Mouse (Mus musculus) intestine, postnatal 0 days (tissue): ENCODE data around the gene Mrpl14. TPM values are rescaled to one million over a fixed set of nuclear protein-coding genes. Genes with fewer than 3 reads are reported as not detected.
A peak's percentile ranks its signal among the peaks of the same experiment; 100 is the strongest.

Experiments used
- ATAC-seq: fragments of 200-750 bp; cut with Nextera tagmentation; 2 replicates; pipeline ENCODE4 v1.8.0; 2017; ENCODE audit warnings: mild to moderate bottlenecking, moderate TSS enrichment, moderate library complexity
- H3K27ac ChIP-seq: fragments of 300-500 bp; sonication (generic); 2 replicates; pipeline ENCODE4 v1.5.1; 2014; ENCODE audit warnings: mild to moderate bottlenecking, low read depth, low read length, moderate library complexity
- H3K27me3 ChIP-seq: fragments of 300-500 bp; sonication (generic); replicated peaks from 2 replicates; pipeline ENCODE4 v1.6.1; 2014; ENCODE audit warnings: low read length, mixed read lengths; ENCODE audit not compliant: control insufficient read depth, insufficient read depth
- H3K36me3 ChIP-seq: fragments of 300-500 bp; sonication (generic); 2 replicates; pipeline ENCODE4 v1.6.1; 2014; ENCODE audit warnings: mild to moderate bottlenecking, moderate library complexity; ENCODE audit not compliant: control insufficient read depth, insufficient read depth
- H3K4me1 ChIP-seq: fragments of 300-500 bp; sonication (generic); replicated peaks from 2 replicates; pipeline ENCODE4 v1.6.1; 2014; ENCODE audit warnings: antibody characterized with exemption, low read length, mixed read lengths; ENCODE audit not compliant: control insufficient read depth, insufficient read depth
- H3K4me2 ChIP-seq: fragments of 300-500 bp; sonication (generic); replicated peaks from 2 replicates; pipeline ENCODE4 v1.6.1; 2014; ENCODE audit warnings: low read depth, mild to moderate bottlenecking, moderate library complexity
- H3K4me3 ChIP-seq: fragments of 300-500 bp; sonication (generic); 2 replicates; pipeline ENCODE4 v1.5.1; 2014; ENCODE audit warnings: low read depth, low read length
- H3K9ac ChIP-seq: fragments of 300-500 bp; sonication (generic); 2 replicates; pipeline ENCODE4 v1.6.1; 2014; ENCODE audit warnings: mild to moderate bottlenecking, low read depth, low read length
- H3K9me3 ChIP-seq: fragments of 300-500 bp; sonication (generic); 2 replicates; pipeline ENCODE4 v1.6.1; 2016; ENCODE audit warnings: mixed run types; ENCODE audit not compliant: control insufficient read depth
- CTCF ChIP-seq: sonication (generic); IDR thresholded peaks from 2 replicates; pipeline ENCODE4 v1.5.1; 2016; ENCODE audit warnings: low read depth, mild to moderate bottlenecking, control low read depth, antibody characterized with exemption, moderate library complexity
- WGBS: fragments of 180-500 bp; shearing (Covaris S2); extraction: QIAGEN DNeasy Blood & Tissue Kit; methylation state at CpG from one replicate; pipeline ENCODE4 v1.1.7; 2014; 5-methylcytosine and 5-hydroxymethylcytosine counted together
- polyA plus RNA-seq: library from polyadenylated mRNA; unstranded; fragments of >200 nt; fragmentation: Nextera tagmentation; extraction: Ambion mirVana; gene quantifications from 2 replicates; pipeline ENCODE4 v1.2.1, GENCODE M21; 2015

Mrpl14 gene
- polyA plus RNA-seq, 1 experiment from 2014 or later, result 127 TPM

DNA sequence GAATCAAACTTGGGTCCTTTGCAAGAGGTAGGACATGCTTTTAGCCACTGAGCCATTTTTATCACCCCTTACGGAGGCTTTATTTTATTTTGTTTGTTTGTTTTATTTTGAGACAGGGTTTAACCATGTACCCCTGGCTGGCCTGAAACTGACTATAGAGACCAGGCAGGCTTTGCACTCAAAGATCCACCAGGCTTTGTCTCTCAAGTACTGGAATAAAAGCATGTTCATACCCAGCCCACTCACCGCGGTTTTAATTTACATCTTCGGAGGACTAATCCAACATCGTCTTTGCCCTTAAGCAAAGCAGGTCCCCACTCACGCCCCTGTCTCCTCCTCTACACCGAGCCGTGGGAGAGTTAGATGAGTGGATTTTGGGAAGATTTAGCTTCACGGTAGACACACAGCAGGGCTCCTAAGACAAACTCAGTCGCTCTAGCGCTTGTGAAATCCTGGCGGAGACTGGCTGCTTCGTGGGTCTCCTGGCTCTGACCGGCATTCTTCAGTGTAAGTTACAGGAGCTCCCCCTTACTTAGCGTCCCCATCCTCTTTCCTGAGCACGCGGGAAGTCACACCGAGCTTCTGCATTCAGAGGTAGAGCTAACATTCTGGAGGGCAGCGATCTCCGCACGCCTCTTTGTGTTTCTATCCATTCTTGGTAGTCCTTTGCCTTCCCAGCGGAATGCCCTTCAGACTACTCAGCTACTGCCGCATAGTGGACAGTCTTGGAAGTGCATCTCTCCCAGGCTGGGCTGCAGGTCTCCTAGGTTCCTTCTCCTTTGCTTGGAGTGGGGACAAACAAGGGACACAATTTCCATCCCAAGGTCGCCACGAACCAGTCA, 37.8 kb downstream of the Mrpl14 start:
- H3K9ac ChIP-seq, result peak overlapping the region; percentile 41
- no peaks in the 10 kb centered on the region for H3K9me3 ChIP-seq
- WGBS, result 4% methylated on average over 25 of the region's 25 CpGs
- peaks cover 2% of the 10 kb centered on the region for H3K4me1 ChIP-seq
- H3K27me3 ChIP-seq, result no peaks in the 10 kb centered on the region
- H3K36me3 ChIP-seq, result no peaks in the 10 kb centered on the region
- peak; percentile 99 for TF ChIP-seq CTCF
- no peak for ATAC-seq
- no peak overlapping the region for H3K27ac ChIP-seq
- H3K4me2 ChIP-seq, result peak overlapping the region; percentile 77
- peak overlapping the region; percentile 40 for H3K4me3 ChIP-seq

DNA sequence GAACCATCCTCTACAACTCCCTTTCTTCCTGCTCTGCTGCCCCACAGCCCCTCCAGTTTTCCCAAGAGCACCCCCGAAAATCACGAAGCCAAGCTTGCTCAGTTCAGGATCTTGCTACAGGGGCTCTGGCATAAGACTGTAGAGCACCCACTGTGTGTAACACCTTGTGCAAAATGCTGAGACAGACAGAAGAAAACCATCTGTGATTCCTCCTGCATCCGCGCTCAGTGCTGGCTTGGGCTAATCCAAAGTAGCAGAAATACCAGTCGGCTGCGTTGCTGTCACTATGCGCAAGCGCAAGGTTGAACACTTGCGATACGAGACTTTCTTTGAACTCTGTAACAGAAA, 38.4 kb downstream of the Mrpl14 start:
- WGBS, result 90% methylated on average over 10 of the region's 10 CpGs

DNA sequence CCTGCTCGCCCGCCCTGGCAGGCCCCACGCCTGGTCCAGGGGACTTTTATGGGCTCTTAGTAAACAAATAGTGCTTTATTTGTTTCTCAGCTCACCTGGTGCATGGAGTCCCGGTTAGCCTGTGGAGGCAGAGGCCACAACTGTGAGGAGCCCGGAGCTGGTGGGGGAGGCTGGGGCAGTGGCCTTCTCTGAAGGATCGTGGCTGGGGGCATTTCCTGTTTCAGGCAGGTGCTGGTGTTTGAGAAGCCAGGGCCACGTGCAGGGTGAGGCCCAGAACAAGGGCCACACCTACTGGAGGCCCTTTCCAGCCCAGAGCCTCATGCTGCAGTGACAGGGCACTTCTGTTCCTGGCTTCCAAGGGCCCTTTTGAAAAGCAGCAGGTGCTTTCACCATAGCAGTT, 40.1 kb downstream of the Mrpl14 start:
- ATAC-seq, result peak; percentile 90
- Histone ChIP-seq H3K4me2 (peak overlapping the region; percentile 54), H3K9ac (peak overlapping the region; percentile 17; the same call in 1 of the 2 replicates), H3K9me3 (no peaks in the 10 kb centered on the region), H3K36me3 (no peaks in the 10 kb centered on the region), H3K27ac (peak overlapping the region; percentile 60), H3K4me3 (0 out of 2 replicates have a peak overlapping the region, but pooled peaks have one; percentile 5), H3K4me1 (peaks cover 2% of the 10 kb centered on the region), H3K27me3 (no peaks in the 10 kb centered on the region)
- 17% methylated on average over 7 of the region's 7 CpGs for WGBS
- TF ChIP-seq CTCF, result no peak

More for the DNA sequence above, 38.4 kb downstream of the Mrpl14 start:
- H3K4me2 ChIP-seq, result no peak overlapping the region
- no peaks in the 10 kb centered on the region for H3K36me3 ChIP-seq
- TF ChIP-seq CTCF, result no peak
- H3K9me3 ChIP-seq, result no peaks in the 10 kb centered on the region
- H3K4me3 ChIP-seq, result no peak overlapping the region
- no peaks in the 10 kb centered on the region for H3K27me3 ChIP-seq
- ATAC-seq, result no peak
- no peak overlapping the region for H3K9ac ChIP-seq
- peaks cover 2% of the 10 kb centered on the region for H3K4me1 ChIP-seq
- no peak overlapping the region for H3K27ac ChIP-seq

DNA sequence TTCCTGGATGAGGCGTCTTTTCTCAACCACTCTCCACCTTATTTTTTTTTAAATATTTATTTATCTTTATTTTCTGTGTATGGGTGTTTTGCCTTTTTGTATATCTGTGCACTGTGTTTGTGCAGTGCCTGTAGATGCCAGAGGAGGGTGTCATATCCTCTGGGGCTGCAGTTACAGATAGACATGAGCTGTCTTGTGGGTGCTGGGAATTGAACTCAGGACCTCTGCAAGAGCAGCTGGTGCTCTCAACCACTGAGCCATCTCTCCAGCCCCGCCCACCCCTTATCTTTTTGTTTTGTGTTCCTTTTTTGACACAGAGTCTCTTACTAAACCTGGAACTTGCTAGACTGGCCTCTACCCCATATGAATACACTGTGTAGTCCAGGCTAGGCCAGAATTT, 41.4 kb downstream of the Mrpl14 start:
- Histone ChIP-seq H3K27me3 (no peaks in the 10 kb centered on the region), H3K27ac (no peak overlapping the region), H3K9ac (no peak overlapping the region), H3K4me1 (peaks cover 2% of the 10 kb centered on the region), H3K4me3 (no peak overlapping the region), H3K4me2 (no peak overlapping the region), H3K36me3 (no peaks in the 10 kb centered on the region), H3K9me3 (no peaks in the 10 kb centered on the region)
- no peak for TF ChIP-seq CTCF
- 86% methylated on average over 2 of the region's 2 CpGs for WGBS
- ATAC-seq, result no peak

DNA sequence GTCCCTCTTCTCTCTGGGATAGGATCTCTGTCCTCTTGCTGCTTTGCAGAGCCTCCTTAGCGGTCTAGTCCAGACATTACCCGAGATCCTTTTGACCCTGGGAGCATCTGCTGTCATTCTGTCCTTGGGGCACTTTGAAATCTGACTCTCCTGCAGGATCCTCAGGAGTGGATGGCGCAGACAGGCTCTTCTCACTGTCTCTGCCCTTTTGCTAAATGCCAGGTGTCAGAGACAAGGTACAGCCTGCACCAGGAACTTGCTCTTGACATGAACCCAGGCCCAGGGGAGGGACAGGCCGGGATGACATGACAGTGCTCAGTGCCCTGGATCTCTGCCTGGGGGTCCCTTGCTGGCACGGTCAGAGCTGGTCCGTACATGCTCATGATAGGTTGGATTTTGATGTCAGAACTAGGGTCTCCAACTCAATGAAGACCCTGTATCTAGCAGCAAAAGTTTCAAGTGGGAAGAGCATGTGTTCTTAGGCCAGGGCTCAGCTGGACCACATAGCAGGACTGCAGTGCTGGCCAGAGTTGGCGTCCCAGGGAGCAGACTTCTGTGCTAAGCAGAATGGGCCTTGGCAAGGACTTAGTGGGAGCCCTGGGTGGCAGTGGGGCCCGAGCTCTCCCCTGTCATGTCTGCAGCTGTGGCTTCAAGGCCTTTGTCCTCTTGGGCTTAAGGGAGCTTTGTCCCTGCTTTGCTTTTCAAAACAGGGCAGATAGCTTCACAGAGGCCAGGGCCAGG, 42.0 kb downstream of the Mrpl14 start:
- Histone ChIP-seq H3K4me2 (no peak overlapping the region), H3K27ac (no peak overlapping the region), H3K9ac (no peak overlapping the region), H3K27me3 (no peaks in the 10 kb centered on the region), H3K9me3 (no peaks in the 10 kb centered on the region), H3K4me3 (no peak overlapping the region), H3K36me3 (no peaks in the 10 kb centered on the region), H3K4me1 (peaks cover 2% of the 10 kb centered on the region)
- TF ChIP-seq CTCF, result no peak
- no peak for ATAC-seq
- WGBS, result 75% methylated on average over 8 of the region's 8 CpGs

DNA sequence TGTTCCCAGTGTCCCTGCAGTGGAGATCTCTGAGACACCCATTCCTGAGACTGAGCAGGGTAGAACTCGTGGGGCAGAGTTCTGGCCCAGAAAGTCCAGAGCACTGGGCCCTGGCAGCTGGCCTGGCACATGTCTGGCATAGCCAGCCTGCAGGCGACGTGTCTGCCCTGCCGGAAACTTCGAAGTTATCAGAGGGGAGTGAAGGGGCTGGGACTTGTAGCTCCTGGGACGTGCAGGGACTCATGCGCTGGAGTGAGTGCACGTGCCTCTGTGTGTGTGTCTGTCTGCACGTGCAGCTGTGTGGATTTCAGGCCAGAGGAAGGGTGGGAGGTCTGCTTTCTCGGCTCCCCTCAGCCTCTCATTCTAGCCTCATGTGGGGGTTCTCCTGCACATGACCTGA, 43.3 kb downstream of the Mrpl14 start:
- ATAC-seq, result no peak
- 68% methylated on average over 10 of the region's 10 CpGs for WGBS
- Histone ChIP-seq H3K4me3 (no peak overlapping the region), H3K4me1 (peaks cover 7% of the 10 kb centered on the region; the same call in 1 of the 2 replicates), H3K9ac (no peak overlapping the region), H3K4me2 (no peak overlapping the region), H3K9me3 (no peaks in the 10 kb centered on the region), H3K36me3 (no peaks in the 10 kb centered on the region), H3K27ac (no peak overlapping the region), H3K27me3 (no peaks in the 10 kb centered on the region)
- TF ChIP-seq CTCF, result no peak
